Mouse (Mus musculus) lung, adult 2 months (tissue): Measurements from ENCODE around the gene Camkmt. TPM values are rescaled to one million over a fixed set of nuclear protein-coding genes. Genes with fewer than 3 reads are reported as not detected.
A peak's percentile ranks its signal among the peaks of the same experiment; 100 is the strongest.

ENCODE experiments used
- DNase-seq: peaks from one replicate; pipeline ENCODE4 v3.0.0; 2022
- H3K4me1 ChIP-seq: fragments of 200-500 bp; 2 replicates; pipeline ENCODE4 v1.6.1; 2011; ENCODE audit warnings: low read length; ENCODE audit not compliant: control insufficient read depth, insufficient read depth
- H3K4me3 ChIP-seq: fragments of 200-500 bp; replicated peaks from 2 replicates; pipeline ENCODE3; 2011; ENCODE audit warnings: low read depth, mild to moderate bottlenecking, control low read depth, low read length; ENCODE audit errors: extremely low read depth
- CTCF ChIP-seq: fragments of 200-500 bp; IDR thresholded peaks from 2 replicates; pipeline ENCODE4 v1.5.1; 2011; ENCODE audit warnings: mild to moderate bottlenecking, low read length, control low read depth; ENCODE audit not compliant: insufficient read depth
- POLR2A ChIP-seq: fragments of 200-500 bp; IDR thresholded peaks from 2 replicates; pipeline ENCODE4 v1.6.1; 2011; ENCODE audit warnings: low read depth, mild to moderate bottlenecking, control low read depth, low read length, borderline replicate concordance; ENCODE audit errors: extremely low read depth
- WGBS: fragments of 180-500 bp; shearing (Covaris S2); methylation state at CpG from one replicate; pipeline ENCODE4 v1.1.7; 2018; 5-methylcytosine and 5-hydroxymethylcytosine counted together
- polyA plus RNA-seq: library from polyadenylated mRNA; depleted of rRNA; stranded (reverse); fragments of >200 nt; gene quantifications from 2 replicates; pipeline ENCODE4 v1.2.3, GENCODE M21; 2012; rRNA removed

Camkmt gene
- 1.8 and 2.5 TPM in 2 replicates for polyA plus RNA-seq

DNA sequence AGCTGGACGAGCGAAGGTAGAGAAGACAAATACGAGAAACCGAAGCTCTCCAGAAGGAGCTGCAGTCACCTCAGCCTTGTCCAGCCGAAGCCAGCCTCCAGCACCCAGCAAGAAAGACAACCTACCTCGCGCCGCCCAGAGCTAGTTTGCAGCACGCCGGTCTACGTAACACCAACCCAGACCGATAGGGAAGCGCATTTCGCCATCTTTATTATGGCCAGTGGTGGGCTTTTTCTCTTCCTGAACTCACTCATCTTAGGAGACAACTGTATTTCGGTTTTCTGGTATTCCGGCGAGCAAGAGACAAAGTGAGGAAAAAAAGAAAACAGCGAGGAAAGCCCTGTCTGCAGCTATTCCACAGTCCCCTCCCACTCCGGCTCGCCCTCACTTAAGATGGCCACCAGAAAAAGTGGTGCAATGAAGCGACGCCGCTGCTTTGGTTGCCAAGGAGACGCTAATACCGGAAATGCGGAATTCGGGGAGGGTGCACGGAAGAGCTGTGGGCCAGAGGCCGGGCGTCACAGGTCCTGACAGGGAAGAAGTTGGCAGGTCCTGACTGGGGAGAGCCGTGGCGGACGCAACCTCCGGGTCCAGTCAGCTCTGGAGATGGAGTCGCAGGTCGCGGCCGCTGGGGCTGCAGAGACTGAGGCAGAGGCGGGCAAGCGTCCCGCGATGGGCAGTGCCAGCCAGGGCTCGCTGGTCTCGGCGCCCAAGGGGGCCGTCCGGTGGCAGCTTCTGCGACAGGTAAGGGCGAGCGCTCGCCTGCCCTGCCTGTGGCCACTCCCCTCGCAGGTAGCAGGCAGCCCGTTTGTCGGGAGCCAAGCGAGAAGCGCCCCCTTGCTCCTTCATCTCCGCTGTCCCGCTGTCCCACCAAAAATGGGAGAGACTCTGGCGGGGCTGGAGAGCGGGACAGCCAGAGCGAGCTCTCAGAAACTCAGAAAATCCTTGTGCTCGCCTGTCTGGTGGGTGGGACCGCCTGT lies at the start of gene Camkmt, which contains the start of gene Prepl:
Camkmt (plus strand) TSS at position 433 of the 980 bp plus-strand sequence.
Prepl (minus strand) TSS at position 122 of the 980 bp plus-strand sequence.
- TF ChIP-seq POLR2A, result peak; percentile 72; the same call in 1 of the 2 replicates
- TF ChIP-seq CTCF, result no peak
- Histone ChIP-seq H3K4me3 (peak within 1 kb of the TSS; percentile 89), H3K4me1 (peaks cover 4% of the 10 kb centered on the region; the same call in 1 of the 2 replicates)
- under 1% methylated on average over 63 of the region's 63 CpGs for WGBS
- peak; percentile 94 for DNase-seq

GRCm38 (mm10) chr17:85040913-85041312 lies 49.4 kb upstream of the Camkmt start:
- TF ChIP-seq POLR2A (no peak), CTCF (no peak)
- WGBS, result 56% methylated on average over 7 of the region's 7 CpGs
- no peak overlapping the region for H3K4me3 ChIP-seq
- no peaks in the 10 kb centered on the region for H3K4me1 ChIP-seq
- DNase-seq, result no peak

DNA sequence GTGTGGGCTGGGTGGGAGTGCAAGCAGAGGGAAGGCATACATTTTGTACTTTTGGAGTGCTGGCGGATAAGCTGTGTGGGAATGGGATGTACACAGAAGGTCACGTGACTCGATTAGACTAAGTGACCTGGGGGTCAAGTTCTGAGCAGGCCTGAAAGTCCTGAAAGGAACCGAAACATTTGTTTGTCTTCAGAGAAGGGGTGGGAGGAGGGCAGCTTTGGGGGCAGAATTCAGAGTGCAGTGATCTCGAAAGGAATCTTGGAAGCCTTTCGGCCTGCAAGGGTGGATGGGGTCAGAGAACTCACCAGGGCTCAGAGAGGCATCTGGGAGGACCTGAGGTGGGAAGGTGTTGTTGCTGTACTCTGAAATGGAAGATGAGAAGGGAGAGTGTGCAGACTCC lies 47.9 kb upstream of the Camkmt start:
- Histone ChIP-seq H3K4me1 (no peaks in the 10 kb centered on the region), H3K4me3 (no peak overlapping the region)
- no peak for DNase-seq
- WGBS, result 59% methylated on average over 6 of the region's 6 CpGs
- TF ChIP-seq POLR2A (no peak), CTCF (no peak)

GRCm38 (mm10) chr17:85043404-85043816 lies 46.9 kb upstream of the Camkmt start:
- WGBS, result 58% methylated on average over 6 of the region's 6 CpGs
- TF ChIP-seq CTCF (no peak), POLR2A (no peak)
- H3K4me1 ChIP-seq, result no peaks in the 10 kb centered on the region
- no peak for DNase-seq
- H3K4me3 ChIP-seq, result no peak overlapping the region

DNA sequence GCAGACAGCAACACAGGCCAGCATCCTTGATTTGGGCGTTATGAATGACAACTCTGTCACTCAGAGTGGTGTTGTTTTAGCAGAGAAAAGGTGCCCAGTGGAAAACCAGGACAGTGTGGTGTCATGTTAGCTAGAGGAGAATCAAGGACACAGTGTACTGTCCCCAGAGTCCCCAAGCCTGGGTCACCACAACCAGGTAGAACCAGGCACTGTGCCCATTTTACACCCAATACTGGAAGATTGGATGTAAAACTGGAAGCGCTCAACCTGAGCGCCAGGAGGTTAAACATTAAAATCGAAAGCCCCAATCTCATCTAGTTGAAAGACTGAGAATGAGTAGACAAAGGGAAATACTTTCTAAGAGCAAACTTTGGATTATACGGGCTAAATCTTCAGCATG lies 45.9 kb upstream of the Camkmt start:
- no peaks in the 10 kb centered on the region for H3K4me1 ChIP-seq
- TF ChIP-seq POLR2A (no peak), CTCF (no peak)
- DNase-seq, result no peak
- H3K4me3 ChIP-seq, result no peak overlapping the region
- WGBS, result 83% methylated on average over 5 of the region's 5 CpGs

GRCm38 (mm10) chr17:85045160-85045559 lies 45.2 kb upstream of the Camkmt start:
- TF ChIP-seq CTCF, result no peak
- no peak for TF ChIP-seq POLR2A
- no peak overlapping the region for H3K4me3 ChIP-seq
- WGBS, result 84% methylated on average over 12 of the region's 12 CpGs
- H3K4me1 ChIP-seq, result no peaks in the 10 kb centered on the region
- no peak for DNase-seq

DNA sequence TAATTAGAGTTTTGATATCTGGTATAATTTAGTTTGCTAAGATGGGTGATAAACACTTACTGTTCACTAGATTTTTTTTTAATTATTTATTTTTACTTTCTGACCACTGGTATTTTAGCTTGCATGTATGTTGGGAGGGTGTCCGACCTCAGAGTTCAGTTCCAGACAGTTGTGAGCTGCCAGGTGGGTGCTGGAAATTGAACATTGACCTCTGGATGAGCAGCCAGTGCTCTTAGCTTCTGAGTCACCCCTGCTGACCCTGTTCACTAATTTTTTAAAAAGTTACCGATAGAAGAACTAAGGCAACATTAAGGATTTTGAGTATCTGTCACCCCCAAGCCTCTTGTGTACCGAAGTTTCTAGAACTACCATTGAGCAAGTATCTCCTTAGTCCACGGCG lies 42.0 kb upstream of the Camkmt start:
- WGBS, result 93% methylated on average over 5 of the region's 5 CpGs
- TF ChIP-seq POLR2A, result no peak
- TF ChIP-seq CTCF, result no peak
- Histone ChIP-seq H3K4me3 (no peak overlapping the region), H3K4me1 (no peaks in the 10 kb centered on the region)
- DNase-seq, result no peak

GRCm38 (mm10) chr17:85058276-85058675 lies 32.1 kb upstream of the Camkmt start:
- no peak overlapping the region for H3K4me3 ChIP-seq
- DNase-seq, result no peak
- WGBS, result 92% methylated on average over 7 of the region's 7 CpGs
- no peaks in the 10 kb centered on the region for H3K4me1 ChIP-seq
- no peak for TF ChIP-seq POLR2A
- no peak for TF ChIP-seq CTCF

GRCm38 (mm10) chr17:85059136-85059535 lies 31.2 kb upstream of the Camkmt start:
- H3K4me3 ChIP-seq, result no peak overlapping the region
- no peaks in the 10 kb centered on the region for H3K4me1 ChIP-seq
- 97% methylated on average over 6 of the region's 6 CpGs for WGBS
- DNase-seq, result no peak
- no peak for TF ChIP-seq POLR2A
- TF ChIP-seq CTCF, result no peak
